Mouse (Mus musculus) monocyte, adult 2 months (primary cell): ENCODE results near the gene Sumo2.
A peak's percentile ranks its signal among the peaks of the same experiment; 100 is the strongest.
"Not testable (repeated sequence)": the region's sequence is repeated elsewhere in the genome, so short reads cannot be mapped to it uniquely, and the experiment has no call there.

Experiments used
- DNase-seq, 2 experiments: peaks; one replicate each; pipeline ENCODE4 v3.0.0; 2022; ENCODE audit warnings: low spot score in 2 of 2, low read depth in 1 of 2

Sumo2 gene

GRCm38 (mm10) chr11:115488551-115489104, 47.4 kb downstream of the Sumo2 start:
- no peak for DNase-seq

- no peak for DNase-seq
Measured at GRCm38 (mm10) chr11:115485155-115485554, 50.9 kb downstream of the Sumo2 start.

GRCm38 (mm10) chr11:115483726-115484125, 52.4 kb downstream of the Sumo2 start:
- peak; percentile 48 to 71 for DNase-seq

- no peak for DNase-seq
Measured at GRCm38 (mm10) chr11:115483278-115483677, 52.8 kb downstream of the Sumo2 start.

- DNase-seq, result no peak
Measured at GRCm38 (mm10) chr11:115481553-115482259, 54.4 kb downstream of the Sumo2 start.

GRCm38 (mm10) chr11:115478296-115478938, 57.7 kb downstream of the Sumo2 start:
- no peak for DNase-seq

DNA sequence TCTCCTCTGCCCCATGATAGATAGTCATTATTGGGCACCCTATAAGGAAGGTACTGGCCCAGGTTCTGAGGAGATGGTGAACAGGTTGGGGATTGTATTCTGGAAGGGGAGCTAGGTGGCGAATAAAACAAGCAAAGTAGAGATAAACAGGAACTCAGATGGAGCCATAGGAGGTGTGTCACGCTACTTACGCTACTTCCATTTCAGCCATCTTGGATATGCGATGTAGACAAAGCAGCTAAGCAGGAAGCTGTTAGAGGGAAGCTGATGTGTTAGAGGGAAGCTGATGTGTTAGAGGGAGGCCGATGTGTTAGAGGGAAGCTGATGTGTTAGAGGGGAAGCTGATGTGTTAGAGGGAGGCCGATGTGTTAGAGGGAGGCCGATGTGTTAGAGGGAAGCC, 58.7 kb downstream of the Sumo2 start:
- not testable (repeated sequence) for DNase-seq

- DNase-seq, result not testable (repeated sequence)
Measured at GRCm38 (mm10) chr11:115476630-115477029, 59.4 kb downstream of the Sumo2 start.

- no peak for DNase-seq
Measured at GRCm38 (mm10) chr11:115475758-115476237, 60.3 kb downstream of the Sumo2 start.

DNA sequence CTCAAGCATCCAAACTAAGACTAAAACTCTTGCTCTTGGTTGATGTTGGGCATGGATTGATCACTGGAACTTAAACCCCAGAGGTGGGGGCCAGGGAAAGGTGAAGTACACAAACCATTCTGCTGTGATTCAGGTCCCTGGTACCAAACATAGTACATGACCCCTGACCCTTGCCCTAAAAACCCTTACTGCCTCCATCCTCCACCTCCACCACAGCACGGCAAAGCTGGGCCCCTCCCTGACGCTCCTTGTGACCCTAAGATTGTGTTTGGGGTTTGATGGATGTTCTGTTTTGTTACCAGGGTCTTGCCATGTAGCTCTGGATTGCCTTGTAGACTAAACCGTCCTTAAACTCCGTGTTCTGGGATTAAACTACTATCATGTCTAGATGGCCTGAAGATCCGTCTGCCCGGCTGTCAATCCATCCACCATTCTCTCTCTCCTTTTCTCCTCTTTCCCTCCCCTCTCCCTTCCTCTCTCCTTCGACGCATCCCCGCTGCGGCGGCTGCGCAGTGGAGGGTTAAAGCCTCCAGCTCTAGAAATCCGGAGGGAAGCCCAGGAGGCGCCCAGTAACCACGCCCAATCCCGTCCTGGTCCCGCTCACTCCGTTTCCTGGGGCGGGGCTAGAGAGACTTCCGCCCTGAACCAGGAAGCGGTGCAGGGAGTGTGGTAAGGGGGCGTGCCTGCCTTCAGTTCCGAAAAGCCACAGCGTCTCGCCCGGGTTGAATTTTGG, 60.9 kb downstream of the Sumo2 start, which contains the start of gene Armc7:
Armc7 (plus strand) TSS at position 643 of the 733 bp plus-strand sequence.
- DNase-seq, result peak; percentile 83 to 86

- peak; percentile 83 to 85 for DNase-seq
Measured at GRCm38 (mm10) chr11:115473626-115474275, 62.3 kb downstream of the Sumo2 start.
